8 mouse cellular contexts compared by ENCODE assay signal in the genomic region with DNA sequence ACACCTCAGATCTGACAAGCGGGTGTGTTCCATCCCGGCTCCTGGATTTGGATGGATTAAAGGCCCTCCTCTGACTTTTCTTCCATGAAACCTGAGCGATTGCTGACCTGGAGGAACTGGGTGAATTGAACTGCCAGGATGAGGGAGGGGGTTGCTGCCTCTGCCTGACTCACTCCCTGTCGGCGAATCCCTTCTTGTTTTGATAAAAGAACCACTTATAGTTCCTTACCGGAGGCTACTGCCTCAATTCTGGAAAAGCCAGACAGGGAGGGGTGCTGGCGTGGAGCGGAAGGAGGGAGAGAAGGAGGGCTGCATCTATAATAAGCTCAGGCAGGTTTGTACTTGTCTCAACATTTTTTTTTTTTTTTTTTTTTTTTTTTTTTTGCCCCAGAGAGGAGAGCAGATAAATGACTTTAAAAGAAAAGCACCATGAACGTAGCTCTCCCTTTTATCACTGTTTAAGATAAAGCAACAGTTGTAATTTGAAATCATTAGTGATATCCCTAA.
A peak's percentile ranks its signal among the peaks of the same experiment; 100 is the strongest.
DNase-seq lines count a peak whose midpoint lies in the region; ATAC-seq and TF ChIP-seq lines count a peak whose summit lies in the region.

No protein-coding gene starts in this region.

- H3K27ac ChIP-seq in heart, embryonic 10.5 days: peak overlapping the region; percentile 95
- H3K27ac ChIP-seq in kidney, postnatal 0 days: peak overlapping the region; percentile 97; the same call in 1 of the 2 replicates
- peak overlapping the region; percentile 54 for H3K27ac ChIP-seq in midbrain, embryonic 16.5 days (ENCODE audit: low read length)

- H3K27me3 ChIP-seq in heart, embryonic 10.5 days (ENCODE audit: insufficient read depth, poor library complexity, severe bottlenecking): no peaks in the 10 kb centered on the region
- H3K27me3 ChIP-seq in kidney, postnatal 0 days (ENCODE audit: insufficient read depth, low read length): no peaks in the 10 kb centered on the region
- H3K27me3 ChIP-seq in midbrain, embryonic 16.5 days (ENCODE audit: control insufficient read depth, insufficient read depth, low read depth, low read length): no peaks in the 10 kb centered on the region

- H3K36me3 ChIP-seq in heart, embryonic 10.5 days: peaks cover 11% of the 10 kb centered on the region; the same call in 1 of the 2 replicates
- H3K36me3 ChIP-seq in kidney, postnatal 0 days (ENCODE audit: insufficient read depth, low read length): no peaks in the 10 kb centered on the region
- no peaks in the 10 kb centered on the region for H3K36me3 ChIP-seq in midbrain, embryonic 16.5 days (ENCODE audit: control insufficient read depth, insufficient read depth, low read length)

- H3K4me2 ChIP-seq in kidney, postnatal 0 days (ENCODE audit: low read length): peak overlapping the region; percentile 99
- H3K4me2 ChIP-seq in midbrain, embryonic 16.5 days (ENCODE audit: low read length): peak overlapping the region; percentile 99

- H3K9ac ChIP-seq in kidney, postnatal 0 days (ENCODE audit: low read depth, low read length): peak overlapping the region; percentile 83; the same call in 1 of the 2 replicates
- H3K9ac ChIP-seq in midbrain, embryonic 16.5 days (ENCODE audit: low read depth, low read length): peak overlapping the region; percentile 78

- no peak for ATAC-seq in kidney, postnatal 0 days (replicated peaks; ENCODE audit: low FRiP score, low read depth)
- ATAC-seq in midbrain, embryonic 16.5 days: peak; percentile 6
- ATAC-seq in activated CD4-positive, CD25-positive, alpha-beta regulatory T cell, adult 4 months: no peak

- DNase-seq in adrenal gland, adult 2 months: peak; percentile 27
- DNase-seq in adrenal gland, adult 18-20 months (ENCODE audit: low spot score in 2 of 2): no peak
- DNase-seq in NIH3T3 (ENCODE audit: low read depth): peak; percentile 72
- peak; percentile 80 for DNase-seq in heart, embryonic 10.5 days (ENCODE audit: low spot score)
- peak; percentile 58 for DNase-seq in kidney, postnatal 0 days (ENCODE audit: low spot score)
- no peak for DNase-seq in testis, postnatal 10 days (ENCODE audit: low spot score)

- peaks cover 66% of the 10 kb centered on the region for H3K4me1 ChIP-seq in heart, embryonic 10.5 days
- H3K4me1 ChIP-seq in kidney, postnatal 0 days (replicated peaks; ENCODE audit: insufficient read depth, low read length): peaks cover 7% of the 10 kb centered on the region
- peaks cover 13% of the 10 kb centered on the region for H3K4me1 ChIP-seq in midbrain, embryonic 16.5 days (ENCODE audit: control insufficient read depth, insufficient read depth, low read length)

- TF ChIP-seq CTCF in kidney, postnatal 0 days (IDR thresholded peaks at IDR 0.05; ENCODE audit: low read depth): no peak; the same call in 1 of the 2 replicates

- peak overlapping the region; percentile 73 for H3K4me3 ChIP-seq in heart, embryonic 10.5 days
- H3K4me3 ChIP-seq in kidney, postnatal 0 days (replicated peaks; ENCODE audit: low read depth, low read length): peak overlapping the region; percentile 84
- H3K4me3 ChIP-seq in midbrain, embryonic 16.5 days (ENCODE audit: low read depth, low read length): peak overlapping the region; percentile 54

- WGBS in heart, embryonic 10.5 days: 2% methylated on average over 9 of the region's 9 CpGs
- WGBS in kidney, postnatal 0 days: 3% methylated on average over 9 of the region's 9 CpGs
- under 1% methylated on average over 9 of the region's 9 CpGs for WGBS in midbrain, embryonic 16.5 days

- H3K9me3 ChIP-seq in heart, embryonic 10.5 days: no peaks in the 10 kb centered on the region
- no peaks in the 10 kb centered on the region for H3K9me3 ChIP-seq in kidney, postnatal 0 days (replicated peaks; ENCODE audit: low read length)
- no peaks in the 10 kb centered on the region for H3K9me3 ChIP-seq in midbrain, embryonic 16.5 days (replicated peaks; ENCODE audit: control insufficient read depth, low read length, poor library complexity, severe bottlenecking)

Comparison
In these comparisons a context has a peak if more than half of its experiments do, and no peak if none do; other contexts are left out.
1. DNase-seq: peak in adrenal gland, adult 2 months (single experiment), NIH3T3 (single experiment), heart, embryonic 10.5 days (single experiment) and kidney, postnatal 0 days (single experiment); none in adrenal gland, adult 18-20 months (0 of 2) and testis, postnatal 10 days (single experiment).
2. Peak in every context shown above with its lines, with median percentiles within 50 percentile points of each other: H3K27ac ChIP-seq and H3K4me3 ChIP-seq.